8 mouse cellular contexts compared by ENCODE assay signal in the genomic region with DNA sequence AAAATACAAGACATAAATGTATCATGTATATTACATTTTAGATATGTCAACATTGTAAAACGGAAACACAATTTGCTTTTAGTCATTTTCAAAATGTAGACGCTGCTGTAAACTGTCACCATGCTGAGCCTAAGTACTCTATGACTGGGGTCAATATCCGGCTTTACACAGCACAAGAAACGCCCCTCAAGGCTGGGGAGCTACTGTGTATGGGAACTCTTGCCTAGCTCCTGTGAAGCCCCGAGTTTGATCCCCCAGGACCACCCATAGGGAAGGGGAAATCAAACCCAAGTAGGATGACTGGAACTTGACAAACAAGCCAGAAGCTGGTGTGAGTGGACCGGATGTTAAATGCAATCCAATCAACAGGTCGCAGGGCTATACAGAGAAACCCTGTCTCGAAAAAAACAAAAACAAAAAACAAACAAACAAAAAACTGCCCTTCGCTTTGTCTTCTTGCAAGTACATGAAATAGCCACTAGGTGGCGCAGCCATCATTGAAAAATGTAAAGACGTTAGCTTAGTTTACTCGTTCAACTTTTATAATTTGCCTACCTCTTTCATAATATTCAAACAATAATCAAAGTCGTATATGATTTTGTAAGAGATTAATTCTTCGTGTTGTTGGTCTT.
DNase-seq lines count a peak whose midpoint lies in the region; ATAC-seq and TF ChIP-seq lines count a peak whose summit lies in the region.

No protein-coding gene starts in this region.

- H3K4me3 ChIP-seq in embryonic facial prominence, embryonic 11.5 days (ENCODE audit: low read depth, low read length) = no peak overlapping the region
- H3K4me3 ChIP-seq in hindbrain, embryonic 16.5 days (ENCODE audit: low read length) = peak overlapping the region; percentile 15; the same call in 1 of the 2 replicates
- H3K4me3 ChIP-seq in lung, postnatal 0 days (ENCODE audit: low read depth, low read length) = no peak overlapping the region

- no peaks in the 10 kb centered on the region for H3K27me3 ChIP-seq in embryonic facial prominence, embryonic 11.5 days (ENCODE audit: control insufficient read depth, insufficient read depth, low read length)
- no peaks in the 10 kb centered on the region for H3K27me3 ChIP-seq in hindbrain, embryonic 16.5 days (replicated peaks; ENCODE audit: control insufficient read depth, insufficient read depth, low read length)
- no peaks in the 10 kb centered on the region for H3K27me3 ChIP-seq in lung, postnatal 0 days (replicated peaks; ENCODE audit: insufficient read depth, low read length)

- DNase-seq in gastrocnemius, adult 18-20 months (ENCODE audit: low spot score) = peak; percentile 16
- no peak for DNase-seq in gastrocnemius, adult 8-10 months (ENCODE audit: low spot score in 2 of 2)
- DNase-seq in ES-CJ7 (ENCODE audit: low read depth, low spot score) = peak; percentile 57
- peak; percentile 73 for DNase-seq in embryonic facial prominence, embryonic 11.5 days (ENCODE audit: low spot score)
- DNase-seq in lung, postnatal 0 days (ENCODE audit: low spot score) = peak; percentile 63
- DNase-seq in retina, postnatal 7 days (ENCODE audit: low read depth, low spot score) = peak; percentile 32
- no peak for DNase-seq in left cerebral cortex, adult 9 months (ENCODE audit: low spot score in 2 of 2)

- H3K4me1 ChIP-seq in embryonic facial prominence, embryonic 11.5 days (ENCODE audit: control insufficient read depth, insufficient read depth, low read length) = no peaks in the 10 kb centered on the region
- H3K4me1 ChIP-seq in hindbrain, embryonic 16.5 days (ENCODE audit: control insufficient read depth, insufficient read depth, low read depth, low read length) = no peaks in the 10 kb centered on the region; the same call in 1 of the 2 replicates
- no peaks in the 10 kb centered on the region for H3K4me1 ChIP-seq in lung, postnatal 0 days (ENCODE audit: insufficient read depth, low read depth, low read length)

- no peak for ATAC-seq in embryonic facial prominence, embryonic 11.5 days (replicated peaks; ENCODE audit: insufficient number of reproducible peaks, low FRiP score, low TSS enrichment, low read depth)
- peak; percentile 58; the same call in 1 of the 2 replicates for ATAC-seq in hindbrain, embryonic 16.5 days
- no peak for ATAC-seq in lung, postnatal 0 days

- H3K9ac ChIP-seq in embryonic facial prominence, embryonic 11.5 days (replicated peaks; ENCODE audit: low read length) = no peak overlapping the region
- H3K9ac ChIP-seq in hindbrain, embryonic 16.5 days (ENCODE audit: low read depth, low read length) = peak overlapping the region; percentile 35
- H3K9ac ChIP-seq in lung, postnatal 0 days (replicated peaks; ENCODE audit: low read depth) = no peak overlapping the region

- H3K9me3 ChIP-seq in embryonic facial prominence, embryonic 11.5 days (replicated peaks; ENCODE audit: control insufficient read depth, low read length) = no peaks in the 10 kb centered on the region
- H3K9me3 ChIP-seq in hindbrain, embryonic 16.5 days (ENCODE audit: control insufficient read depth, low read length) = no peaks in the 10 kb centered on the region
- no peaks in the 10 kb centered on the region for H3K9me3 ChIP-seq in lung, postnatal 0 days (ENCODE audit: low read length)

- no peak for TF ChIP-seq EP300 in lung, postnatal 0 days (IDR thresholded peaks at IDR 0.05)

- no peak overlapping the region for H3K4me2 ChIP-seq in embryonic facial prominence, embryonic 11.5 days (ENCODE audit: low read depth, low read length)
- H3K4me2 ChIP-seq in hindbrain, embryonic 16.5 days (ENCODE audit: low read length) = peak overlapping the region; percentile 46
- H3K4me2 ChIP-seq in lung, postnatal 0 days (replicated peaks; ENCODE audit: low read depth, low read length) = no peak overlapping the region; the same call in 1 of the 2 replicates

- H3K36me3 ChIP-seq in embryonic facial prominence, embryonic 11.5 days (replicated peaks; ENCODE audit: control insufficient read depth, insufficient read depth, low read depth, low read length) = no peaks in the 10 kb centered on the region
- H3K36me3 ChIP-seq in hindbrain, embryonic 16.5 days (ENCODE audit: control insufficient read depth, insufficient read depth, low read length) = no peaks in the 10 kb centered on the region
- no peaks in the 10 kb centered on the region for H3K36me3 ChIP-seq in lung, postnatal 0 days (ENCODE audit: insufficient read depth, low read length)

- TF ChIP-seq CTCF in lung, postnatal 0 days (IDR thresholded peaks at IDR 0.05) = peak; percentile 83

- no peak overlapping the region for H3K27ac ChIP-seq in embryonic facial prominence, embryonic 11.5 days (replicated peaks; ENCODE audit: low read depth, low read length)
- H3K27ac ChIP-seq in hindbrain, embryonic 16.5 days (ENCODE audit: low read depth, low read length) = no peak overlapping the region
- H3K27ac ChIP-seq in lung, postnatal 0 days (ENCODE audit: low read length) = no peak overlapping the region

- 23% methylated on average over 14 of the region's 14 CpGs for WGBS in embryonic facial prominence, embryonic 11.5 days
- 19% methylated on average over 14 of the region's 14 CpGs for WGBS in hindbrain, embryonic 16.5 days
- 16% methylated on average over 14 of the region's 14 CpGs for WGBS in lung, postnatal 0 days

Comparison
In these comparisons a context has a peak if more than half of its experiments do, and no peak if none do; other contexts are left out.
1. DNase-seq: peak in gastrocnemius, adult 18-20 months (single experiment), ES-CJ7 (single experiment), embryonic facial prominence, embryonic 11.5 days (single experiment), lung, postnatal 0 days (single experiment) and retina, postnatal 7 days (single experiment); none in gastrocnemius, adult 8-10 months (0 of 2) and left cerebral cortex, adult 9 months (0 of 2).